In genomic region chr11:103099352-103099940, GRCm38 (mm10) we compare ENCODE assay signal across 17 mouse cellular contexts. TPM values are rescaled to one million over a fixed set of nuclear protein-coding genes. Genes with fewer than 3 reads are reported as not detected.
DNase-seq lines count a peak whose midpoint lies in the region; ATAC-seq and TF ChIP-seq lines count a peak whose summit lies in the region.
"Had no signal": no experiment of that assay in that cellular context is flagged by ENCODE, and none has a peak within 500 bp of the region (broad histone marks: within the 10 kb centered on the region; RNA-seq: fewer than 3 reads in every experiment).

No protein-coding gene starts in this region.

- no peaks in the 10 kb centered on the region for H3K79me2 ChIP-seq in heart, adult 2 months (replicated peaks; ENCODE audit: control insufficient read depth, insufficient read depth, low read length)

- H3K36me3 ChIP-seq in heart, adult 2 months (ENCODE audit: control insufficient read depth, insufficient read depth, low read length), result no peaks in the 10 kb centered on the region
- H3K36me3 ChIP-seq in kidney, embryonic 14.5 days (ENCODE audit: control insufficient read depth, insufficient read depth, low read length), result no peaks in the 10 kb centered on the region
- no peaks in the 10 kb centered on the region for H3K36me3 ChIP-seq in embryonic facial prominence, embryonic 13.5 days
- H3K36me3 ChIP-seq: forebrain, embryonic 12.5 days; midbrain, embryonic 13.5 days had no signal

- TF ChIP-seq POLR2A in heart, adult 2 months (IDR thresholded peaks at IDR 0.05; ENCODE audit: insufficient read depth, low read depth, low read length), result no peak

- H3K27ac ChIP-seq in heart, adult 2 months, result peak overlapping the region; percentile 52
- peak overlapping the region; percentile 30; the same call in 1 of the 2 replicates for H3K27ac ChIP-seq in kidney, embryonic 14.5 days (ENCODE audit: low read depth, low read length)
- H3K27ac ChIP-seq in embryonic facial prominence, embryonic 13.5 days, result no peak overlapping the region
- H3K27ac ChIP-seq: forebrain, embryonic 12.5 days; midbrain, embryonic 13.5 days had no signal

- no peak for TF ChIP-seq EP300 in heart, adult 2 months (IDR thresholded peaks at IDR 0.05; ENCODE audit: insufficient read depth, low read depth, low read length)

- intact Hi-C loops in heart, adult 2 months (cut with DNase I), result no loop called here

- peak overlapping the region; percentile 6; the same call in 1 of the 2 replicates for H3K4me2 ChIP-seq in kidney, embryonic 14.5 days (replicated peaks; ENCODE audit: low read depth, low read length)
- no peak overlapping the region for H3K4me2 ChIP-seq in embryonic facial prominence, embryonic 13.5 days
- H3K4me2 ChIP-seq: forebrain, embryonic 12.5 days; midbrain, embryonic 13.5 days had no signal

- no peak for ATAC-seq in cerebellum, adult (ENCODE audit: insufficient number of reproducible peaks, low FRiP score, low TSS enrichment)
- ATAC-seq in kidney, embryonic 14.5 days (ENCODE audit: low FRiP score, low TSS enrichment), result no peak
- ATAC-seq in embryonic facial prominence, embryonic 13.5 days (ENCODE audit: insufficient number of reproducible peaks, insufficient read depth, low FRiP score, low TSS enrichment, low read depth), result no peak
- ATAC-seq: hindbrain, embryonic 16.5 days; intestine, postnatal 0 days; midbrain, embryonic 13.5 days had no signal

- no peak overlapping the region for H3K9ac ChIP-seq in heart, adult 2 months (ENCODE audit: low read depth, low read length)
- H3K9ac ChIP-seq in kidney, embryonic 14.5 days (ENCODE audit: low read depth, low read length), result no peak overlapping the region
- peak overlapping the region; percentile 32; the same call in 1 of the 2 replicates for H3K9ac ChIP-seq in embryonic facial prominence, embryonic 13.5 days
- H3K9ac ChIP-seq: forebrain, embryonic 12.5 days; midbrain, embryonic 13.5 days had no signal

- WGBS in heart, adult 2 months, result 66% methylated on average over 12 of the region's 12 CpGs
- WGBS in kidney, embryonic 14.5 days, result 22% methylated on average over 12 of the region's 12 CpGs
- WGBS in embryonic facial prominence, embryonic 13.5 days, result 29% methylated on average over 12 of the region's 12 CpGs

- TF ChIP-seq CTCF in heart, adult 2 months (IDR thresholded peaks at IDR 0.05), result no peak

- no peaks in the 10 kb centered on the region for H3K27me3 ChIP-seq in heart, adult 2 months (ENCODE audit: control insufficient read depth, insufficient read depth, low read length)
- H3K27me3 ChIP-seq in kidney, embryonic 14.5 days (ENCODE audit: control insufficient read depth, insufficient read depth, low read length), result no peaks in the 10 kb centered on the region; the same call in 1 of the 2 replicates
- H3K27me3 ChIP-seq in embryonic facial prominence, embryonic 13.5 days, result peaks cover 57% of the 10 kb centered on the region

- H3K4me3 ChIP-seq in heart, adult 2 months, result no peak overlapping the region
- H3K4me3 ChIP-seq in kidney, embryonic 14.5 days (ENCODE audit: low read length), result no peak overlapping the region
- no peak overlapping the region for H3K4me3 ChIP-seq in embryonic facial prominence, embryonic 13.5 days
- H3K4me3 ChIP-seq: forebrain, embryonic 12.5 days; midbrain, embryonic 13.5 days had no signal

- H3K4me1 ChIP-seq in heart, adult 2 months (ENCODE audit: control insufficient read depth, insufficient read depth, low read length), result peaks cover 22% of the 10 kb centered on the region
- peaks cover 57% of the 10 kb centered on the region for H3K4me1 ChIP-seq in kidney, embryonic 14.5 days (ENCODE audit: control insufficient read depth, insufficient read depth, low read length)
- H3K4me1 ChIP-seq in embryonic facial prominence, embryonic 13.5 days, result peaks cover 45% of the 10 kb centered on the region

- H3K9me3 ChIP-seq in kidney, embryonic 14.5 days (ENCODE audit: control insufficient read depth, low read length), result no peaks in the 10 kb centered on the region
- H3K9me3 ChIP-seq in embryonic facial prominence, embryonic 13.5 days, result no peaks in the 10 kb centered on the region
- H3K9me3 ChIP-seq: forebrain, embryonic 12.5 days; midbrain, embryonic 13.5 days had no signal

- peak; percentile 43 for DNase-seq in cerebellum, adult 11-12 months
- DNase-seq in heart, adult 2 months, result peak in 1 of 2 experiments; percentile 20
- DNase-seq in heart, adult 8-10 months (ENCODE audit: low spot score), result no peak
- no peak for DNase-seq in kidney, postnatal 4 days
- DNase-seq in urinary bladder, postnatal 10 days (ENCODE audit: low spot score), result no peak
- DNase-seq: adrenal gland, postnatal 10 days; liver; lung, adult 2 months; right cerebral cortex, postnatal 4 days; thymus, postnatal 25 days had no signal

RNA-seq across cellular contexts. Expression of gene Plcd3, which starts 2.0 kb away (rescaled TPM):
- total RNA-seq in heart, adult 2 months (2021), result 10 to 100 TPM; 13.7 to 14.0 TPM
- polyA plus RNA-seq in heart, adult 2 months (2012; rRNA removed), result 20.6 and 22.3 TPM in 2 replicates
- total RNA-seq in heart, adult 8-10 months (2022), result 10 to 100 TPM; 10.7 to 19.1 (median 12.1) TPM
- 3.2 and 4.4 TPM in 2 replicates for polyA plus RNA-seq in kidney, embryonic 14.5 days (2014; fragmentation: Nextera tagmentation; extraction: Ambion mirVana)
- 5.3 and 7.2 TPM in 2 replicates for polyA plus RNA-seq in embryonic facial prominence, embryonic 13.5 days (2015; fragmentation: Nextera tagmentation; extraction: Ambion mirVana)

RNA-seq across cellular contexts. Expression of gene Acbd4, which starts 2.0 kb away (rescaled TPM):
- 10 to 100 TPM; 27.8 to 38.1 TPM for total RNA-seq in heart, adult 2 months (2021)
- polyA plus RNA-seq in heart, adult 2 months (2012; rRNA removed), result 27.5 and 27.8 TPM in 2 replicates
- 10 to 100 TPM; 24.1 to 39.8 (median 32.0) TPM for total RNA-seq in heart, adult 8-10 months (2022)
- 15.8 and 16.9 TPM in 2 replicates for polyA plus RNA-seq in kidney, embryonic 14.5 days (2014; fragmentation: Nextera tagmentation; extraction: Ambion mirVana)
- 16.6 and 17.4 TPM in 2 replicates for polyA plus RNA-seq in embryonic facial prominence, embryonic 13.5 days (2015; fragmentation: Nextera tagmentation; extraction: Ambion mirVana)

RNA-seq across cellular contexts. Expression of gene Hexim1, which starts 16.6 kb away (rescaled TPM):
- 10 to 100 TPM; 18.2 to 19.3 TPM for total RNA-seq in heart, adult 2 months (2021)
- 7.8 and 9.0 TPM in 2 replicates for polyA plus RNA-seq in heart, adult 2 months (2012; rRNA removed)
- 10 to 100 TPM; 15.9 to 18.6 (median 17.0) TPM for total RNA-seq in heart, adult 8-10 months (2022)
- 7.1 and 8.9 TPM in 2 replicates for polyA plus RNA-seq in kidney, embryonic 14.5 days (2014; fragmentation: Nextera tagmentation; extraction: Ambion mirVana)
- polyA plus RNA-seq in embryonic facial prominence, embryonic 13.5 days (2015; fragmentation: Nextera tagmentation; extraction: Ambion mirVana), result 5.2 and 6.9 TPM in 2 replicates

RNA-seq across cellular contexts. Expression of gene Hexim2, which starts 32.8 kb away (rescaled TPM):
- 1 to 10 TPM; 1.3 to 1.9 TPM for total RNA-seq in heart, adult 2 months (2021)
- 2.6 and 2.9 TPM in 2 replicates for polyA plus RNA-seq in heart, adult 2 months (2012; rRNA removed)
- 1 to 10 TPM; 1.2 to 2.0 (median 1.9) TPM for total RNA-seq in heart, adult 8-10 months (2022)
- polyA plus RNA-seq in kidney, embryonic 14.5 days (2014; fragmentation: Nextera tagmentation; extraction: Ambion mirVana), result 8.3 and 10.3 TPM in 2 replicates
- 15.0 and 16.2 TPM in 2 replicates for polyA plus RNA-seq in embryonic facial prominence, embryonic 13.5 days (2015; fragmentation: Nextera tagmentation; extraction: Ambion mirVana)
